Comparison of ENCODE assay signal across 26 mouse cellular contexts in genomic region chr12:111309931-111310330, GRCm38 (mm10). TPM values are rescaled to one million over a fixed set of nuclear protein-coding genes. Genes with fewer than 3 reads are reported as not detected.
A peak's percentile ranks its signal among the peaks of the same experiment; 100 is the strongest.
DNase-seq lines count a peak whose midpoint lies in the region; ATAC-seq and TF ChIP-seq lines count a peak whose summit lies in the region.
"Had no signal": no experiment of that assay in that cellular context is flagged by ENCODE, and none has a peak within 500 bp of the region (broad histone marks: within the 10 kb centered on the region; RNA-seq: fewer than 3 reads in every experiment).

No protein-coding gene starts in this region.

- TF ChIP-seq EP300 in heart, adult 2 months (IDR thresholded peaks at IDR 0.05; ENCODE audit: insufficient read depth, low read depth, low read length): no peak

- H3K4me1 ChIP-seq in heart, embryonic 11.5 days (ENCODE audit: control insufficient read depth, insufficient read depth, low read length): no peaks in the 10 kb centered on the region
- H3K4me1 ChIP-seq in heart, adult 2 months (ENCODE audit: control insufficient read depth, insufficient read depth, low read length): no peaks in the 10 kb centered on the region
- H3K4me1 ChIP-seq: embryonic facial prominence, embryonic 10.5 days; embryonic facial prominence, embryonic 12.5 days; forebrain, embryonic 13.5 days; forebrain, embryonic 15.5 days had no signal

- no peak overlapping the region for H3K27ac ChIP-seq in heart, embryonic 11.5 days (ENCODE audit: low read depth, low read length)
- no peak overlapping the region for H3K27ac ChIP-seq in heart, adult 2 months
- H3K27ac ChIP-seq: embryonic facial prominence, embryonic 10.5 days; embryonic facial prominence, embryonic 12.5 days; forebrain, embryonic 13.5 days; forebrain, embryonic 15.5 days had no signal

- no peak for DNase-seq in heart, adult 2 months
- peak; percentile 49 for DNase-seq in R1 (ENCODE audit: low read depth, low spot score)
- no peak for DNase-seq in cerebellum, adult 11 months
- DNase-seq: adrenal gland, adult 8-10 months; adrenal gland, postnatal 14 days; adrenal gland, postnatal 36 days; B cell, adult 2 months; cerebellum, adult 11-12 months; cerebellum, adult 2 months; cerebellum, adult 9-10 months; cerebellum, postnatal 10 days; cerebellum, postnatal 25 days; forebrain, postnatal 0 days had no signal

- no peak overlapping the region for H3K4me2 ChIP-seq in heart, embryonic 11.5 days
- H3K4me2 ChIP-seq: embryonic facial prominence, embryonic 12.5 days; forebrain, embryonic 13.5 days; forebrain, embryonic 15.5 days had no signal

- TF ChIP-seq CTCF in heart, adult 2 months (IDR thresholded peaks at IDR 0.05): no peak

- intact Hi-C loops in heart, adult 2 months (cut with DNase I): no loop called here

- H3K79me2 ChIP-seq in heart, adult 2 months (replicated peaks; ENCODE audit: control insufficient read depth, insufficient read depth, low read length): no peaks in the 10 kb centered on the region; the same call in 1 of the 2 replicates

- H3K9me3 ChIP-seq in heart, embryonic 11.5 days (replicated peaks; ENCODE audit: control insufficient read depth, low read length): no peaks in the 10 kb centered on the region
- H3K9me3 ChIP-seq: embryonic facial prominence, embryonic 10.5 days; embryonic facial prominence, embryonic 12.5 days; forebrain, embryonic 13.5 days; forebrain, embryonic 15.5 days; G1E had no signal

- H3K36me3 ChIP-seq in heart, embryonic 11.5 days (ENCODE audit: control insufficient read depth, insufficient read depth, low read length): peaks cover 57% of the 10 kb centered on the region
- no peaks in the 10 kb centered on the region for H3K36me3 ChIP-seq in heart, adult 2 months (ENCODE audit: control insufficient read depth, insufficient read depth, low read length)
- H3K36me3 ChIP-seq: G1E had no signal

- H3K27me3 ChIP-seq in heart, embryonic 11.5 days (ENCODE audit: control insufficient read depth, insufficient read depth, low read length): no peaks in the 10 kb centered on the region
- H3K27me3 ChIP-seq in heart, adult 2 months (ENCODE audit: control insufficient read depth, insufficient read depth, low read length): no peaks in the 10 kb centered on the region
- H3K27me3 ChIP-seq: CH12.LX; embryonic facial prominence, embryonic 12.5 days; forebrain, embryonic 13.5 days; forebrain, embryonic 15.5 days; Patski had no signal

- 0 out of 2 replicates have a peak, but pooled peaks have one; percentile 25 for ATAC-seq in heart, embryonic 11.5 days (replicated peaks; ENCODE audit: insufficient number of reproducible peaks, low FRiP score, low TSS enrichment)
- ATAC-seq in cerebellum, adult (ENCODE audit: insufficient number of reproducible peaks, low FRiP score, low TSS enrichment): no peak
- ATAC-seq: activated CD4-positive, CD25-positive, alpha-beta regulatory T cell, adult 4 months; CD4-positive, CD25-positive, alpha-beta regulatory T cell, adult 4 months; forebrain, embryonic 13.5 days; forebrain, embryonic 15.5 days; forebrain, postnatal 0 days; Patski had no signal

- WGBS in heart, embryonic 11.5 days (ENCODE audit: insufficient replicate concordance): 82% methylated on average over 14 of the region's 14 CpGs
- 80% methylated on average over 14 of the region's 14 CpGs for WGBS in heart, adult 2 months

- no peak for TF ChIP-seq POLR2A in heart, adult 2 months (IDR thresholded peaks at IDR 0.05; ENCODE audit: insufficient read depth, low read depth, low read length)

- H3K9ac ChIP-seq in heart, embryonic 11.5 days (ENCODE audit: low read depth, low read length): no peak overlapping the region
- no peak overlapping the region for H3K9ac ChIP-seq in heart, adult 2 months (ENCODE audit: low read depth, low read length)
- H3K9ac ChIP-seq: embryonic facial prominence, embryonic 12.5 days; forebrain, embryonic 13.5 days; forebrain, embryonic 15.5 days; forebrain, postnatal 0 days had no signal

- no peak overlapping the region for H3K4me3 ChIP-seq in heart, embryonic 11.5 days (ENCODE audit: low read depth, low read length)
- H3K4me3 ChIP-seq in heart, adult 2 months: no peak overlapping the region
- H3K4me3 ChIP-seq: embryonic facial prominence, embryonic 10.5 days; embryonic facial prominence, embryonic 12.5 days; forebrain, embryonic 13.5 days; forebrain, embryonic 15.5 days had no signal

RNA-seq across cellular contexts. Expression of gene Amn, which starts 39.0 kb away (rescaled TPM):
- polyA plus RNA-seq in heart, embryonic 11.5 days (2014; fragmentation: Nextera tagmentation; extraction: Ambion mirVana): 1.3 and 2.2 TPM in 2 replicates
- not detected for total RNA-seq in heart, adult 2 months (2021)
- polyA plus RNA-seq in heart, adult 2 months (2012; rRNA removed): not detected in 2 replicates
- total RNA-seq: adrenal gland, adult 18-20 months; adrenal gland, postnatal 14 days; adrenal gland, postnatal 36 days; G1E had no signal
- polyA plus RNA-seq: activated CD4-positive, CD25-positive, alpha-beta regulatory T cell, adult 4 months; CD4-positive, CD25-positive, alpha-beta regulatory T cell, adult 4 months; forebrain, embryonic 11.5 days had no signal
